Mouse (Mus musculus): ENCODE data around the gene Zfp936.
"Not testable (repeated sequence)": the region's sequence is repeated elsewhere in the genome, so short reads cannot be mapped to it uniquely, and the experiment has no call there.

Zfp936 gene

GRCm38 (mm10) chr7:43113929-43114328 is at the start of gene Zfp936:
TSS of gene Zfp936 (plus strand) at chr7:43114229.
- DNase-seq (ENCODE audit: low spot score in 2 of 2) = not testable (repeated sequence)

DNA sequence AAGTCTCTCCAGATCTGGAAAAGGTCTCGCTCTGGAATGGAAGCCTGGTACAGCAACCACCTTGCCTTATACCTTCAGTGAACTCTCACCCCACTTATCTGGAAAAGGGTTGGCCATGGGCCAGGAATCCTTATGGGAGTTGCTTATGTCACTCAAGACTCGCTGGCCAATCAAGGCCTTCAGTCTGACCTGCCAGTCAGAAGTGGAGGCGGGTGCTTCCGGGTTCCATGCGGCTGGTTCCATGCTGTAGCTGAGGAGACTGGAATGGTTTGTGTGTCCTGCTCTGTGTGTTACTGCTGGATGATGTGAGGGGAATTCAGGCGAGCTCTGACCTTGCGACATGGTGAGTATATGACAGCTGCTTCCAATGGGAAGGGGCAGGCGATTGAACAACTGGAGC is 36.2 kb upstream of the Zfp936 start:
- DNase-seq (ENCODE audit: low spot score in 2 of 2) = no peak

DNA sequence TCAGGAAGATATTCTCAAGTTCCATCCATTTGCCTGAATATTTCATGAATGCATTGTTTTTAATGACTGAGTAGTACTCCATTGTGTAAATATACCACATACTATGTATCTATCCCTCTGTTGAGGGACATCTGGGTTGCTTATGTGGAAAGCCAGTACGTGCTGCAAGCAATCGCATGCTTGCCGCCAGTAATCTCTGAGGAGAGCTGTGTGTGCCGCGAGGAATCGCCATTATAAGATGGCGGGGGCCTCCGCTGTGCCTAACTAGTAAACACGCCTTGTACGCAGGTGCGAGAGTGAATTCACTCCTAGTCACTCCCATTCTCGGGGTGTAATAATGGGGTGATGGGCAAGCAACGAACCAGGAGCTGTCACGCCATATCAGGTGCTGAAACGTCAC is 14.7 kb downstream of the Zfp936 start:
- DNase-seq (ENCODE audit: low spot score in 2 of 2) = not testable (repeated sequence)

GRCm38 (mm10) chr7:43164121-43164520 is 50.1 kb downstream of the Zfp936 start:
- DNase-seq (ENCODE audit: low spot score in 2 of 2) = not testable (repeated sequence)

- DNase-seq (ENCODE audit: low spot score in 2 of 2) = not testable (repeated sequence)
Measured at GRCm38 (mm10) chr7:43167101-43167500, 53.1 kb downstream of the Zfp936 start.

DNA sequence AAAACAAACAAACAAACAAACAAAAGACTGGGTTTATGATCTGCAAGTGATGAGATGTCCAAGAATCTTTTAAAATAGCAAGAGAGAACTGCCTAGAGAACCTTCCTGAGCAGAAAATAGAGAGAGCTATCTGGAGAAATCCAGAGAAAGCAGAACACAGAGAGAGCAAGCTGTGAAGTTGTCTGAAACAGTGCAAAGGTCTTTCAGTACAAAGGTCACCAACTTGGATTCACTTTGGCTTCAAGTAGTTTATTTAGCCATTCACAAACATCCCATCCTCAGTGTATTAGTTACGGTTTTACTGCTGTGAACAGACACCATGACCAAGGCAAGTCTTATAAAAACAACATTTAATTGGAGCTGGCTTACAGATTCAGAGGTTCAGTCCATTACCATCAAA is 53.8 kb downstream of the Zfp936 start:
- not testable (repeated sequence) for DNase-seq (ENCODE audit: low spot score in 2 of 2)

DNA sequence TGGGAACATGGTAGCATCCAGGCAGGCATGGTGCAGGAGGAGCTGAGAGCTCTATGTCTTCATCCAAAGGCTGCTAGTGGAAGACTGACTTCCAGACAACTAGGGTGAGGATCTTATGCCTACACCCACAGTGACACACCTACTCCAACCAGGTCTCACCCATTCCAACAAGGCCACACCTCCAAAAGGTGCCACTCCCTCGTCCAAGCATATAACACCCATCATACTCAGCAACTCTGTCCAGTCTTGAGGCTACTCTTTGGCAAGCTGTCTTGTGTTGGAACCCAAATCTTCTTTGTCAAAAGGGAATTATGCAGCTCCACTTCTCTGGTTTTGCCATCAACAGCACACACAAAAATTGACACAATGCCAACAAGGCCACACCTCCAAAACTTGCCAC is 54.2 kb downstream of the Zfp936 start:
- DNase-seq (ENCODE audit: low spot score in 2 of 2) = not testable (repeated sequence)

- DNase-seq (ENCODE audit: low spot score in 2 of 2) = no peak
Measured at GRCm38 (mm10) chr7:43177003-43177702, 63.1 kb downstream of the Zfp936 start.

- DNase-seq (ENCODE audit: low spot score in 2 of 2) = not testable (repeated sequence)
Measured at GRCm38 (mm10) chr7:43213781-43214180, 99.8 kb downstream of the Zfp936 start.

Measured in spleen, postnatal 14 days (tissue).